Mouse (Mus musculus) left cerebral cortex, postnatal 14 days (tissue): ENCODE data around the gene Gm14435. TPM values are rescaled to one million over a fixed set of nuclear protein-coding genes. Genes with fewer than 3 reads are reported as not detected.
"Not testable (repeated sequence)": the region's sequence is repeated elsewhere in the genome, so short reads cannot be mapped to it uniquely, and the experiment has no call there.

Experiments
- DNase-seq, 2 experiments: peaks; one replicate each; pipeline ENCODE4 v3.0.0; 2021 to 2022; ENCODE audit warnings: low spot score in 2 of 2, mixed read lengths in 1 of 2
- intact Hi-C: fragments of 180-260 bp; cut with DNase I; formaldehyde crosslinking; loops from one replicate; pipeline ENCODE4 v1.15.1; 2025
- long read RNA-seq, 2 experiments: library from polyadenylated mRNA; stranded (forward); transcript quantifications; one replicate each; pipeline ENCODE4 v2.0.0; 2021
- total RNA-seq, 2 experiments: library from RNA; stranded (reverse); gene quantifications; 2 replicates each; pipeline ENCODE4 v1.2.3; 2021

The Gm14435 gene
- 10 to 100 TPM; 18.5 to 22.0 TPM for total RNA-seq
- long read RNA-seq, experiment 1, transcript Gm14435-202 (3 exons, 1,127 nt), result major isoform, 6 of 8 reads
- long read RNA-seq, experiment 1, partial matches to known transcripts, result 0 of 8 reads
- long read RNA-seq, experiment 1, other reads (novel, unspliced or antisense), result 2 of 8 reads
- long read RNA-seq, experiment 2, partial matches to known transcripts, result 0 of 3 reads
- long read RNA-seq, experiment 2, other reads (novel, unspliced or antisense), result 1 of 3 reads

GRCm38 (mm10) chr2:176423294-176423693 is at the start of gene Gm14435:
TSS of gene Gm14435 (plus strand) at chr2:176423594.
- DNase-seq, intact Hi-C loops: not testable (repeated sequence)

Other genes with a start within 250 kb of the Gm14435 start
- gene 2210418O10Rik, start 197.0 kb upstream of the Gm14435 start, total RNA-seq, result 1 to 10 TPM; 4.5 to 7.6 TPM
- not detected for gene Gm11009, start 104.1 kb upstream of the Gm14435 start, total RNA-seq
- not detected for gene Gm14434, start 63.2 kb downstream of the Gm14435 start, total RNA-seq
- not detected for gene Zfp967, start 97.5 kb downstream of the Gm14435 start, total RNA-seq
- 10 to 100 TPM in 1 of 2 experiments, 1 to 10 TPM in 1; 7.1 to 18.9 TPM for gene Gm14308, start 212.8 kb downstream of the Gm14435 start, total RNA-seq
- 1 to 10 TPM; 8.3 to 9.9 TPM for gene Zfp973, start 246.9 kb downstream of the Gm14435 start, total RNA-seq